Mouse (Mus musculus): ENCODE measurements around the gene Tmed10. TPM values are rescaled to one million over a fixed set of nuclear protein-coding genes. Genes with fewer than 3 reads are reported as not detected.

Tmed10 gene
- polyA plus RNA-seq, 1 experiment from 2014 or later = 295 TPM

GRCm38 (mm10) chr12:85330153-85330552, 44.5 kb downstream of the Tmed10 start:
- Histone ChIP-seq H3K9me3 (ENCODE audit: control insufficient read depth, low read length) (no peaks in the 10 kb centered on the region), H3K9ac (ENCODE audit: low read length) (no peak overlapping the region), H3K36me3 (ENCODE audit: control insufficient read depth, insufficient read depth, low read length) (peaks cover 20% of the 10 kb centered on the region), H3K27me3 (ENCODE audit: control insufficient read depth, insufficient read depth, low read length) (no peaks in the 10 kb centered on the region), H3K4me1 (ENCODE audit: control insufficient read depth, insufficient read depth, low read length) (no peaks in the 10 kb centered on the region), H3K4me2 (ENCODE audit: low read depth, severe bottlenecking) (no peak overlapping the region), H3K4me3 (ENCODE audit: low read depth, low read length) (no peak overlapping the region), H3K27ac (replicated peaks; ENCODE audit: low read depth, low read length) (no peak overlapping the region)
- 91% methylated on average over 7 of the region's 7 CpGs for WGBS
- DNase-seq (ENCODE audit: low spot score) (no peak), ATAC-seq (ENCODE audit: insufficient number of reproducible peaks, low FRiP score, low TSS enrichment, low read depth) (no peak)

DNA sequence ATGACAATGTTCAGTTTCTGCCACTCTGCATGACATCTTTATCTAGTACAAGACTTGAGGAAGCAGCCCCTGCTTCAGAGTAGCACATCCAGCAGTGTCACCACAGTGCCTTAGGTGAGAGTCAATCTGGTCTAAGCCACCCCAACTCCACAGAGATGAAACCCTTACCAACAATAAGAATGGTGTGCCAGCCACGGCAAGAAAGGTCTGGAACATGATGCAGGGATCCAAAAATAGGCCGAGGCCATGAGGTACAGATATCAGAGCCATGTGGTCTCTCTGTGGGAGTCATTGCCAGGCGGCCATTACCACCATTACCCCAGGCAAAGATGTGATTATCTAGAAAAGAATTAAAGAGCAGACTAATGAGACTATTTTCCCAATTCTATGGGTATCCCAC, 66.0 kb downstream of the Tmed10 start:
- WGBS = 49% methylated on average over 3 of the region's 3 CpGs
- H3K27me3 ChIP-seq (ENCODE audit: control insufficient read depth, insufficient read depth, low read length) = no peaks in the 10 kb centered on the region
- no peak overlapping the region for H3K4me2 ChIP-seq (ENCODE audit: low read depth, severe bottlenecking)
- DNase-seq (ENCODE audit: low spot score) = no peak
- H3K9me3 ChIP-seq (ENCODE audit: control insufficient read depth, low read length) = no peaks in the 10 kb centered on the region
- no peak overlapping the region for H3K27ac ChIP-seq (replicated peaks; ENCODE audit: low read depth, low read length)
- no peaks in the 10 kb centered on the region for H3K4me1 ChIP-seq (ENCODE audit: control insufficient read depth, insufficient read depth, low read length)
- ATAC-seq (ENCODE audit: insufficient number of reproducible peaks, low FRiP score, low TSS enrichment, low read depth) = no peak
- H3K4me3 ChIP-seq (ENCODE audit: low read depth, low read length) = no peak overlapping the region
- H3K36me3 ChIP-seq (ENCODE audit: control insufficient read depth, insufficient read depth, low read length) = peaks cover 18% of the 10 kb centered on the region
- H3K9ac ChIP-seq (ENCODE audit: low read length) = no peak overlapping the region

- Histone ChIP-seq H3K9ac (ENCODE audit: low read length) (no peak overlapping the region), H3K36me3 (ENCODE audit: control insufficient read depth, insufficient read depth, low read length) (peaks cover 19% of the 10 kb centered on the region), H3K9me3 (ENCODE audit: control insufficient read depth, low read length) (no peaks in the 10 kb centered on the region), H3K27me3 (ENCODE audit: control insufficient read depth, insufficient read depth, low read length) (no peaks in the 10 kb centered on the region), H3K4me2 (ENCODE audit: low read depth, severe bottlenecking) (no peak overlapping the region), H3K4me1 (ENCODE audit: control insufficient read depth, insufficient read depth, low read length) (no peaks in the 10 kb centered on the region), H3K27ac (replicated peaks; ENCODE audit: low read depth, low read length) (no peak overlapping the region), H3K4me3 (ENCODE audit: low read depth, low read length) (no peak overlapping the region)
- ATAC-seq (ENCODE audit: insufficient number of reproducible peaks, low FRiP score, low TSS enrichment, low read depth) (no peak; the same call in 1 of the 2 replicates), DNase-seq (ENCODE audit: low spot score) (peak; percentile 93)
- 51% methylated on average over 16 of the region's 16 CpGs for WGBS
These were observed 69.3 kb downstream of the Tmed10 start for GRCm38 (mm10) chr12:85305247-85305892.

DNA sequence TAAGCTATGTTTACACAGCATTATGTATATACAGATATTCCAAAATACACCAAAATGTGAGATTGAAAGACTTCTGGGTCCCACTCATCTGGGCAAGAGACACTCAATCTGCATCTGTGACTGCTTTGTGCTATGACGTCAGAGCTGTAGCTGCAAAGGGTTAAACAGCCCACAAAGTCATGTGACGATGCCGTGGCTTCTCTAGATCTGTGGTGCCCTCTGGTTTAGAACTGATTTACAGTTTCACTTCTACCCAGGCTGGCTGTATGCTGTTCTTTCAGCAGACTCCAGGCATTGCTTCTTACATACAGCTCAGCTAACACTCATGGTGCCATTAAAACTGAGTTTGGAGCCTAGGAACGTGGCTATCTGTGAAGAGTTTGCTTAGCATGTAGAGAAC, 69.9 kb downstream of the Tmed10 start:
- no peaks in the 10 kb centered on the region for H3K27me3 ChIP-seq (ENCODE audit: control insufficient read depth, insufficient read depth, low read length)
- 74% methylated on average over 4 of the region's 4 CpGs for WGBS
- H3K9ac ChIP-seq (ENCODE audit: low read length) = no peak overlapping the region
- H3K27ac ChIP-seq (replicated peaks; ENCODE audit: low read depth, low read length) = no peak overlapping the region
- H3K4me3 ChIP-seq (ENCODE audit: low read depth, low read length) = no peak overlapping the region
- H3K36me3 ChIP-seq (ENCODE audit: control insufficient read depth, insufficient read depth, low read length) = peaks cover 19% of the 10 kb centered on the region
- no peak overlapping the region for H3K4me2 ChIP-seq (ENCODE audit: low read depth, severe bottlenecking)
- DNase-seq (ENCODE audit: low spot score) (no peak), ATAC-seq (ENCODE audit: insufficient number of reproducible peaks, low FRiP score, low TSS enrichment, low read depth) (no peak)
- no peaks in the 10 kb centered on the region for H3K4me1 ChIP-seq (ENCODE audit: control insufficient read depth, insufficient read depth, low read length)
- H3K9me3 ChIP-seq (ENCODE audit: control insufficient read depth, low read length) = no peaks in the 10 kb centered on the region

- DNase-seq (ENCODE audit: low spot score) (no peak), ATAC-seq (ENCODE audit: insufficient number of reproducible peaks, low FRiP score, low TSS enrichment, low read depth) (no peak)
- no peak overlapping the region for H3K4me3 ChIP-seq (ENCODE audit: low read depth, low read length)
- H3K9me3 ChIP-seq (ENCODE audit: control insufficient read depth, low read length) = no peaks in the 10 kb centered on the region
- 0 out of 2 replicates have a peak, but pooled peaks cover 3% of the 10 kb centered on the region for H3K4me1 ChIP-seq (ENCODE audit: control insufficient read depth, insufficient read depth, low read length)
- H3K27ac ChIP-seq (replicated peaks; ENCODE audit: low read depth, low read length) = no peak overlapping the region
- no peaks in the 10 kb centered on the region for H3K27me3 ChIP-seq (ENCODE audit: control insufficient read depth, insufficient read depth, low read length)
- no peak overlapping the region for H3K9ac ChIP-seq (ENCODE audit: low read length)
- H3K36me3 ChIP-seq (ENCODE audit: control insufficient read depth, insufficient read depth, low read length) = peaks cover 16% of the 10 kb centered on the region
- H3K4me2 ChIP-seq (ENCODE audit: low read depth, severe bottlenecking) = no peak overlapping the region
- 67% methylated on average over 2 of the region's 2 CpGs for WGBS
These were observed 71.4 kb downstream of the Tmed10 start for GRCm38 (mm10) chr12:85303256-85303655.

- Histone ChIP-seq H3K27ac (replicated peaks; ENCODE audit: low read depth, low read length) (no peak overlapping the region), H3K36me3 (ENCODE audit: control insufficient read depth, insufficient read depth, low read length) (peaks cover 7% of the 10 kb centered on the region; the same call in 1 of the 2 replicates), H3K27me3 (ENCODE audit: control insufficient read depth, insufficient read depth, low read length) (no peaks in the 10 kb centered on the region), H3K4me3 (ENCODE audit: low read depth, low read length) (no peak overlapping the region), H3K4me2 (ENCODE audit: low read depth, severe bottlenecking) (no peak overlapping the region), H3K9me3 (ENCODE audit: control insufficient read depth, low read length) (no peaks in the 10 kb centered on the region), H3K4me1 (ENCODE audit: control insufficient read depth, insufficient read depth, low read length) (peaks cover 15% of the 10 kb centered on the region; the same call in 1 of the 2 replicates), H3K9ac (ENCODE audit: low read length) (no peak overlapping the region)
- DNase-seq (ENCODE audit: low spot score) (no peak), ATAC-seq (ENCODE audit: insufficient number of reproducible peaks, low FRiP score, low TSS enrichment, low read depth) (no peak)
- WGBS = 56% methylated on average over 1 of the region's 1 CpGs
These were observed 75.8 kb downstream of the Tmed10 start for GRCm38 (mm10) chr12:85298835-85299180.

- peaks cover 5% of the 10 kb centered on the region; the same call in 1 of the 2 replicates for H3K36me3 ChIP-seq (ENCODE audit: control insufficient read depth, insufficient read depth, low read length)
- no peak for ATAC-seq (ENCODE audit: insufficient number of reproducible peaks, low FRiP score, low TSS enrichment, low read depth)
- DNase-seq (ENCODE audit: low spot score) = peak; percentile 50
- no peak overlapping the region for H3K4me2 ChIP-seq (ENCODE audit: low read depth, severe bottlenecking)
- peaks cover 15% of the 10 kb centered on the region; the same call in 1 of the 2 replicates for H3K4me1 ChIP-seq (ENCODE audit: control insufficient read depth, insufficient read depth, low read length)
- H3K27me3 ChIP-seq (ENCODE audit: control insufficient read depth, insufficient read depth, low read length) = no peaks in the 10 kb centered on the region
- H3K27ac ChIP-seq (replicated peaks; ENCODE audit: low read depth, low read length) = no peak overlapping the region
- 19% methylated on average over 11 of the region's 11 CpGs for WGBS
- H3K9ac ChIP-seq (ENCODE audit: low read length) = no peak overlapping the region
- H3K9me3 ChIP-seq (ENCODE audit: control insufficient read depth, low read length) = no peaks in the 10 kb centered on the region
- no peak overlapping the region for H3K4me3 ChIP-seq (ENCODE audit: low read depth, low read length)
These were observed 76.4 kb downstream of the Tmed10 start for GRCm38 (mm10) chr12:85298127-85298834.

DNA sequence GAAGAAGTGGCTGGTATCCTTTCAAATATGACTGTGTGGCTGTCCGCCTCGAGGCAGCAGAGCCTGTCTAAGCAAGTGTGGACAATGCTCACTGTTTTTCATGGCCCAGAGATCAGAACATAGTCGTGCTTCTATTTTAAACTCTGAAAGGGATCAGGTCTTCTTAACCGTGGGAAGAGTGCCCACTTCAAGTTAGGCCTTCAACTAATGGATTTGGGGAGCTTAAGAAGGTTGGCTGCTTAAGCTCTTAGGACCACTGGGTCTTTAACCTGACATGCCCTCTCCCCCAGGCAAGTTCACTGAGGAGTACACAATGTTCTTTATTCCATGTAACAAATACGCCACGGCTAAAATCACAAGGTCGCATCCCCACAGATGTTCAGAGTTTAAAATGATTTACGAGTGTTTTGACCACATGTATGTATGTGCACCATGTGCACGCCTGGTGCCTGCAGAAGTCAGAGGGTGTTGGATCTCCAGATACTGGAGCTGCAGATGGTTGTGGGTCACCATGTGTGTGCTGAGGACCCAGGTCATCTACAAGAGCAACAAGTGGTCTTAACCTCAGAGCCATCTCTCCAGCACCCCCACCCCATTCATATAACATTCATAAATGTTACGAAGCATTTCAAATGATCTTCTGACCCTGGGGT, 77.2 kb downstream of the Tmed10 start:
- DNase-seq (ENCODE audit: low spot score) = no peak
- H3K36me3 ChIP-seq (ENCODE audit: control insufficient read depth, insufficient read depth, low read length) = peaks cover 3% of the 10 kb centered on the region; the same call in 1 of the 2 replicates
- 63% methylated on average over 10 of the region's 10 CpGs for WGBS
- ATAC-seq (ENCODE audit: insufficient number of reproducible peaks, low FRiP score, low TSS enrichment, low read depth) = no peak
- H3K4me3 ChIP-seq (ENCODE audit: low read depth, low read length) = no peak overlapping the region
- H3K27me3 ChIP-seq (ENCODE audit: control insufficient read depth, insufficient read depth, low read length) = no peaks in the 10 kb centered on the region
- no peaks in the 10 kb centered on the region for H3K9me3 ChIP-seq (ENCODE audit: control insufficient read depth, low read length)
- no peak overlapping the region for H3K4me2 ChIP-seq (ENCODE audit: low read depth, severe bottlenecking)
- H3K9ac ChIP-seq (ENCODE audit: low read length) = no peak overlapping the region
- no peak overlapping the region for H3K27ac ChIP-seq (replicated peaks; ENCODE audit: low read depth, low read length)
- H3K4me1 ChIP-seq (ENCODE audit: control insufficient read depth, insufficient read depth, low read length) = peaks cover 15% of the 10 kb centered on the region; the same call in 1 of the 2 replicates

Measured in limb, embryonic 11.5 days (tissue).